Mouse (Mus musculus): ENCODE results near the gene Alkbh5. TPM values are rescaled to one million over a fixed set of nuclear protein-coding genes. Genes with fewer than 3 reads are reported as not detected.

The Alkbh5 gene
- polyA plus RNA-seq (2012; rRNA removed) = 28.0 and 28.3 TPM in 2 replicates

DNA sequence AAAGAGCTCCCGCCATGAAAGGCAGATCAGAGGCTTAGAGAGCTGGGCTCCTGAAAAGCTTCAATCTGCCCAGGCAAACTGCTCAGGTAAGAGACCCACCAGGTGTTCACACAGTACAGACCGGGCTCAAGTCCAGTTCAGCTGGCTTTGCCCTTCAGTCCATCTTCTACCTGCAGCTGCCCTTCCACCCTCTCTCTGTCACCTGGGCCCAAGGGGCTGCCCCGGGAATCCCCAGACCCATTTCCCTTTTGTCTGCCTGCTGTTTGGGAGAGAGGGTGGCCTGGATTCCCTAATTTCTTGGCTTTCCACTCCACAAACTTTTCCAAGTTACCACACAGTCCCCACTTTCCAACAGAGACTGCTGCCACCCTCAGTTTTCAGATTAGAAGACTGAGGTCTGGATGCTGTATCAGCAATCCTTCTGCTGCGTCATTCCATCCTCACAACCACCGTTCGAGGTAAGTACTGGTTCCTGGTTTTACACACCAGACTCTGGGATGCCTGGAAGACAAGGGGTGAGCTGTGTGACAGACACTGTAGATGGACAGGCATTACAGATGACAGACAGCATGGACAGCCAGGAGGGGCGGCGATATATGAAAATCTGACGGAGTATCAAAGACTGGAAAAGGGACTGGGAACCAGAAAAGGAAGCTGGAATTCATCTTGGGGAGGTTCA is at the start of gene Alkbh5:
Gene Alkbh5, plus strand, starts transcription at position 202 of the 679 bp plus-strand sequence.
- WGBS = 24% methylated on average over 9 of the region's 9 CpGs
- Histone ChIP-seq H3K4me1 (ENCODE audit: control insufficient read depth, insufficient read depth, low read length) (peaks cover 11% of the 10 kb centered on the region), H3K4me3 (replicated peaks; ENCODE audit: extremely low read depth, low read depth, low read length) (peak within 1 kb of the TSS; percentile 90)
- TF ChIP-seq CTCF (IDR thresholded peaks at IDR 0.05; ENCODE audit: insufficient read depth, low read length) (no peak), POLR2A (IDR thresholded peaks at IDR 0.05; ENCODE audit: borderline replicate concordance, extremely low read depth, low read depth, low read length) (no peak)
- peak; percentile 49 for DNase-seq

GRCm38 (mm10) chr11:60492726-60493125 is 43.5 kb upstream of the Alkbh5 start:
- no peak for TF ChIP-seq POLR2A (IDR thresholded peaks at IDR 0.05; ENCODE audit: borderline replicate concordance, extremely low read depth, low read depth, low read length)
- TF ChIP-seq CTCF (IDR thresholded peaks at IDR 0.05; ENCODE audit: insufficient read depth, low read length) = no peak
- whole genome bisulfite sequencing = 86% methylated on average over 5 of the region's 5 CpGs
- H3K4me3 ChIP-seq (replicated peaks; ENCODE audit: extremely low read depth, low read depth, low read length) = no peak overlapping the region
- no peaks in the 10 kb centered on the region for H3K4me1 ChIP-seq (ENCODE audit: control insufficient read depth, insufficient read depth, low read length)
- no peak for DNase-seq

DNA sequence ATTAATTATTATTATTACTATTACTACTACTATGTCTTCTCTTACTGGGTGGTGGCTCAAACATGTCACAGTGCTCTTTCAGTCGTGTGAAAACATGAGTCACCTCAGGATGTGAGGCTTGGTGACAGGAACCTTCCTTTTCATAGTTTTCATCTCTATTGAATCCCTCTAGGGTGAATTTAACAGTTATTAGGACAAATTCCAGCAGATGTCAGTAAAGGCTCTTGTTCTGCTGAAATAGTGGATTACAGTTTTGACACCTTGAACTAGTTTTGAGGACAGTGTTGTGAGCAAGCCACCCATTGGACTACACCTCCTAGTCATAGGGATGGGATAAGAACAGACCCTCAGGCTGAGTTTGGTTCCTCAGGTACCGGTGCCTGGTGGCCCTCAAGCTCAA is 40.5 kb upstream of the Alkbh5 start:
- no peak for DNase-seq
- Histone ChIP-seq H3K4me3 (replicated peaks; ENCODE audit: extremely low read depth, low read depth, low read length) (no peak overlapping the region), H3K4me1 (ENCODE audit: control insufficient read depth, insufficient read depth, low read length) (no peaks in the 10 kb centered on the region)
- no peak for TF ChIP-seq CTCF (IDR thresholded peaks at IDR 0.05; ENCODE audit: insufficient read depth, low read length)
- TF ChIP-seq POLR2A (IDR thresholded peaks at IDR 0.05; ENCODE audit: borderline replicate concordance, extremely low read depth, low read depth, low read length) = no peak
- WGBS = 45% methylated on average over 2 of the region's 2 CpGs

- WGBS = 76% methylated on average over 13 of the region's 13 CpGs
- no peak for DNase-seq
- H3K4me3 ChIP-seq (replicated peaks; ENCODE audit: extremely low read depth, low read depth, low read length) = no peak overlapping the region
- TF ChIP-seq POLR2A (IDR thresholded peaks at IDR 0.05; ENCODE audit: borderline replicate concordance, extremely low read depth, low read depth, low read length) (no peak), CTCF (IDR thresholded peaks at IDR 0.05; ENCODE audit: insufficient read depth, low read length) (no peak)
- H3K4me1 ChIP-seq (ENCODE audit: control insufficient read depth, insufficient read depth, low read length) = peaks cover 8% of the 10 kb centered on the region; the same call in 1 of the 2 replicates
Measured at GRCm38 (mm10) chr11:60507281-60507680, 28.9 kb upstream of the Alkbh5 start.

DNA sequence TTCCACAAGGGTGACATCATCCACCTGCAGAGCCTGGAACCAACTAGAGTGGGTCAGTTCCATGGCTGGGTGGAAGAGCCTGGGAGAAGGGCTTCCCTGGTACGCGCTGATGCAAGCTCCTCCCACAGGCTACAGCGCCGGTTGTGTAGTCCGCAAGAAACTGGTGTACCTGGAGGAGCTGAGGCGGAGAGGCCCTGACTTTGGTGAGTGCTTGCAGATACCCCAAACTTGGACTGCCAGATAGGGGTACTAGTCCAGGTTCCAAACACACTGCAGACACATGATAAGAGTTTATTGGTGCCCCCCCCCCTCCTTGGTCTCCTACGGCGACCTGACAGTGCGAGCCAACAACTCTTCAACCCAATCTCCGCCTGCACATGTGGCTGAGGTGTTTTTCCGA is 27.2 kb upstream of the Alkbh5 start:
- TF ChIP-seq CTCF (IDR thresholded peaks at IDR 0.05; ENCODE audit: insufficient read depth, low read length) (no peak), POLR2A (IDR thresholded peaks at IDR 0.05; ENCODE audit: borderline replicate concordance, extremely low read depth, low read depth, low read length) (no peak)
- Histone ChIP-seq H3K4me1 (ENCODE audit: control insufficient read depth, insufficient read depth, low read length) (peaks cover 8% of the 10 kb centered on the region; the same call in 1 of the 2 replicates), H3K4me3 (replicated peaks; ENCODE audit: extremely low read depth, low read depth, low read length) (peak overlapping the region; percentile 5)
- WGBS = 7% methylated on average over 11 of the region's 11 CpGs
- peak; percentile 17 for DNase-seq

GRCm38 (mm10) chr11:60509500-60509899 is 26.7 kb upstream of the Alkbh5 start:
- H3K4me3 ChIP-seq (replicated peaks; ENCODE audit: extremely low read depth, low read depth, low read length) = peak overlapping the region; percentile 36
- DNase-seq = peak; percentile 10
- TF ChIP-seq CTCF (IDR thresholded peaks at IDR 0.05; ENCODE audit: insufficient read depth, low read length) (no peak), POLR2A (IDR thresholded peaks at IDR 0.05; ENCODE audit: borderline replicate concordance, extremely low read depth, low read depth, low read length) (no peak)
- WGBS = 1% methylated on average over 25 of the region's 25 CpGs
- peaks cover 8% of the 10 kb centered on the region; the same call in 1 of the 2 replicates for H3K4me1 ChIP-seq (ENCODE audit: control insufficient read depth, insufficient read depth, low read length)

DNA sequence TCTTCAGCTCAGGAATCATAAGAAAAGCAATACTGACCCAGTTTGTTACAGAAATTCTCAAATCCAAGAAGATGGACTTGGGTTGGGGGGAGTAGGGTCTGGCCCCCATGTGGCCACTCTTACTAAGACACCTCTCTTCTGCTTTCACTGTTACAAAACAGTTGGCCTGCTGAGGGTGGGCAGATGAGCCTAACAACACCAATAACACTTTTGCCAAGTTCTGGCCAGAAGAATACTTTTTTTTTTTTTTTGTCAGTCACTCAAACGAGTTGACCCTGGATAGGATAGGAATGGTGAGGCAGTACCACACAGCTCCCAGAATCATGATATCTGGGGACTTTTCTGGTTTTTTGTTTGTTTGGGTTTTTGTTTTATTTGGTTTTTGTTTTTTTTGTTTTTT is 24.3 kb upstream of the Alkbh5 start:
- no peak for TF ChIP-seq POLR2A (IDR thresholded peaks at IDR 0.05; ENCODE audit: borderline replicate concordance, extremely low read depth, low read depth, low read length)
- TF ChIP-seq CTCF (IDR thresholded peaks at IDR 0.05; ENCODE audit: insufficient read depth, low read length) = no peak
- peaks cover 8% of the 10 kb centered on the region; the same call in 1 of the 2 replicates for H3K4me1 ChIP-seq (ENCODE audit: control insufficient read depth, insufficient read depth, low read length)
- no peak overlapping the region for H3K4me3 ChIP-seq (replicated peaks; ENCODE audit: extremely low read depth, low read depth, low read length)
- no peak for DNase-seq
- WGBS = 45% methylated on average over 1 of the region's 1 CpGs

DNA sequence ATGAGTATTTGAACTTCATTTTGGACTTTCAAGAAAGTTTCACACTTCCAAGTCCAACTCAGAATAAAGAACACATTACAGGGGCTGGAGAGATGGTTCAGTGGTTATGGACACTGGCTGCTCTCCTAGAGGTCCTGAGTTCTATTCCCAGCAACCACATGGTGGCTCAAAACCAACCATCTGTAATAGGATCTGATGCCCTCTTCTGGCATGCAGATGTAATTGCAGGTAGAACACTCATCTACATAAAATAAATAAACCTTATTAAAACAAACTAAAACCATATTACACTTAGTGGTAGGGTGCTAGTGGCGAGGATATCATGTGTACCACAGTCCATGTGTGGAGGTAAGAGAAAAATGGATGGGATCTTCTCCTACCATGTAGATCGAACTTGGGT is 23.7 kb upstream of the Alkbh5 start:
- TF ChIP-seq POLR2A (IDR thresholded peaks at IDR 0.05; ENCODE audit: borderline replicate concordance, extremely low read depth, low read depth, low read length) = no peak
- TF ChIP-seq CTCF (IDR thresholded peaks at IDR 0.05; ENCODE audit: insufficient read depth, low read length) = no peak
- WGBS = 77% methylated on average over 2 of the region's 2 CpGs
- no peak overlapping the region for H3K4me3 ChIP-seq (replicated peaks; ENCODE audit: extremely low read depth, low read depth, low read length)
- DNase-seq = no peak
- H3K4me1 ChIP-seq (ENCODE audit: control insufficient read depth, insufficient read depth, low read length) = peaks cover 8% of the 10 kb centered on the region; the same call in 1 of the 2 replicates

- TF ChIP-seq POLR2A (IDR thresholded peaks at IDR 0.05; ENCODE audit: borderline replicate concordance, extremely low read depth, low read depth, low read length) (no peak), CTCF (IDR thresholded peaks at IDR 0.05; ENCODE audit: insufficient read depth, low read length) (no peak)
- H3K4me1 ChIP-seq (ENCODE audit: control insufficient read depth, insufficient read depth, low read length) = no peaks in the 10 kb centered on the region
- 44% methylated on average over 2 of the region's 2 CpGs for WGBS
Measured at GRCm38 (mm10) chr11:60514941-60515340, 21.2 kb upstream of the Alkbh5 start.

DNA sequence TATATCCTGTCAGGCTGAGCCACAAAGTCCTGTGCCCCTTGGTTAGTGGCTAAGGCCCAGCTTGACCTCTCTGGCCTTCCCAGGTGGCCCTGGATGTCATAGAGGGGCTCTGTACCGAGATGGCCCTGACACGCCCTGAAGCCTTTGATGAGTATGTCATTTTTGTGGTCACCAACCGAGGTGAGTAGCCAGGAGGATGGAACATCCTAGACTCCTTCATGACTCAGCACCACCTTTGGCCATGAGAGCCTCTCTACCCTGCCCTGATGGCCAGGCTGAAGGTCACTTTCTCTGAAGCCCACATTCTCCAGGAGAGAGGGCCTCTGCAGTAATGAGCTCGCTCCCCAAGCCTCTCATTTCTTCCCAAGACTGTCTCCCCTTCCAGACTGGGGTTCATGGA is 17.9 kb upstream of the Alkbh5 start:
- DNase-seq = no peak
- TF ChIP-seq POLR2A (IDR thresholded peaks at IDR 0.05; ENCODE audit: borderline replicate concordance, extremely low read depth, low read depth, low read length) (no peak), CTCF (IDR thresholded peaks at IDR 0.05; ENCODE audit: insufficient read depth, low read length) (no peak)
- Histone ChIP-seq H3K4me1 (ENCODE audit: control insufficient read depth, insufficient read depth, low read length) (no peaks in the 10 kb centered on the region), H3K4me3 (replicated peaks; ENCODE audit: extremely low read depth, low read depth, low read length) (no peak overlapping the region)
- WGBS = 68% methylated on average over 4 of the region's 4 CpGs

More at GRCm38 (mm10) chr11:60514941-60515340, 21.2 kb upstream of the Alkbh5 start:
- no peak overlapping the region for H3K4me3 ChIP-seq (replicated peaks; ENCODE audit: extremely low read depth, low read depth, low read length)
- DNase-seq = peak; percentile 47
